Mouse (Mus musculus): ENCODE data around the gene Iqcf1.
A peak's percentile ranks its signal among the peaks of the same experiment; 100 is the strongest.

Iqcf1 gene

DNA sequence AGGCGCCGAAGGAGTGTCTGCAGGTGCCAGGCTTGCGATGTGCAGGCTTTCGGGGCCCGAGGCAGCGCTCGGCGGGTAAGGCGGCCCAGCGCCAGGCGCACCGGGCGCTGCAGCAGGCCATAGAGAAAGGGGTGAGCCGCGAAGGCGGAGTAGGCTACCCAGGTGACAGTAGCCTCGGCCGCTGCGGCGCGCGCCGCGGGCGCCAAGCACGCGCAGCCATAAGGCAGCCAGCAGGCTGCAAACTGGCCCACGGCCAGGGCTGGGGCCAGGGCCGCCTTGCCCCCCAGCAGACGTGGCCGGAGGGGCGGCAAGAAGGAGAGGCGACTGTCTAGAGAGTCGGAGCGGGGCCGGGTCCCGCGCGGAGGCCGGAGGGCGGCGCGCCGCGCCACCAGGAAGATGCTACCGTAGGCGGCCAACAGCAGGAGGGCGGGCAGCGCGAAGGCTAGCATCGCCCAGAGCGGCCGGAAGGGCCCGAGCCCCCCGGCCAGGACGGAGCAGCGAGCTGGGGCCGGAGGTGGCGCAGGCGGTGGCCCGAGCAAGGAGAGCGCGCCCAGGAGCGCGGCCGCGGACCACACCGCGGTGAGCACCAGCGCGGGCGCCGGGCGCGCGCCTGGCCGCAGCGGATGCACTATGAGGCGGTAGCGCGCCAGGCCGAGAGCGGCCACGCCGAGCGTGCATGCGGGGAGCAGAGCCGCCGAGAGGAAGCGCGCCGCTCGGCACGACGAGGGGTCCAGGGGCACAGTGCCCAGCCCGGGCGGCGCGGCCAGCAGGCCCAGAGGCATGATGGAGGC lies 34.8 kb upstream of the Iqcf1 start:
- DNase-seq (ENCODE audit: low spot score in 2 of 2), result peak in 1 of 2 experiments; percentile 73

DNA sequence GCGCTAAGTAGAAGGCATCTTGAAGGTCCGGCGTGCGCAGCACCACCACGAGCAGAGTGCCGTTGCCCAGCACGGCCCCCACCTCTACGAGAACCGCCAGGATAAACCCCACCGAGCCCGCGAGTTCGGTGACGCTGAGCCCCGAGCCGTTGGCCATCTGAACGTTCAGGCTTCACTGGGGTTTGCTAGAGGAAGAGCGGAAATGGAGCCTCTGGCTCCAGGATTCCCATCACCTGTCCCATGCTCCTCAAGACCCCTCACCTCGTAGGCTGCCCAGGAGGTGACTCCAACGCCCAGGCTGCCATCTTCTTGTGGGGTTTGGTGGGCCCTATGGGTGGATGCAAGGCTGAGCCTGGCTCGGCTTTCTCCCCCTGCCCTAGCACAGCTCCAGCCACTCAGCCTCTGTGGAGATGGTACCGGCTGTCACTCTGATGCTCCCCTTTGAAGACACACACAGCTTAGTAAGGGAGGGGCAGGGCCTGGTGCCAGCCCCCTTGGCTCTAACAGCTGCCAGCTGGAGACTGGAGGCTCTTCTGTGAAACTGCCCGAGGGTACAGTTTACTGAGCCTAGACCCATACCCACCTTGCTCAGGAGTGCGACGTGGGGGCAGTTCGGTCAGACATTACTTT lies 34.1 kb upstream of the Iqcf1 start, which contains the start of gene Gpr62:
Gene Gpr62 (minus strand): TSS at position 368 of the 630 bp plus-strand sequence.
- DNase-seq (ENCODE audit: low spot score in 2 of 2), result peak in 1 of 2 experiments; percentile 77

DNA sequence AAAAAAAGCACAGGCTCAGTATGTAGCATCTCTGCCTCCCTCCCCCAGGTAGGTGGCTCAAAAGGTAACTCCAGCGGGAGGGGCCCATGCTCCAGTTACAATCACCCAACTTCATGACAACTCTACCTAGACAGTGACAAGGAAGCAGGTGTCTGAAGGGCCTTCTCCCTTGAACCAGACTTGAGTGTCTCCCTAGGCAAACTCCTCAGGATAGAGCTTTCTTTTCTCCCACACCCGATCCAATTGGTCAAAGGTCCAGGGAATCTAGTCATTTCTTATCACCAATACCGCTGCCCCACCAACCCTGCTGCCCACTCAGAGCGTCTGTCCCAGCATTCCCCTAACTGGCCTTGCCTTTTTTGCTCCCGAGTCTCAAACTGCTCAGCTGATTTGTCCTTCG lies 33.0 kb upstream of the Iqcf1 start:
- DNase-seq (ENCODE audit: low spot score in 2 of 2), result no peak

- no peak for DNase-seq (ENCODE audit: low spot score in 2 of 2)
Observed at GRCm38 (mm10) chr9:106467746-106468145, 32.0 kb upstream of the Iqcf1 start.

DNA sequence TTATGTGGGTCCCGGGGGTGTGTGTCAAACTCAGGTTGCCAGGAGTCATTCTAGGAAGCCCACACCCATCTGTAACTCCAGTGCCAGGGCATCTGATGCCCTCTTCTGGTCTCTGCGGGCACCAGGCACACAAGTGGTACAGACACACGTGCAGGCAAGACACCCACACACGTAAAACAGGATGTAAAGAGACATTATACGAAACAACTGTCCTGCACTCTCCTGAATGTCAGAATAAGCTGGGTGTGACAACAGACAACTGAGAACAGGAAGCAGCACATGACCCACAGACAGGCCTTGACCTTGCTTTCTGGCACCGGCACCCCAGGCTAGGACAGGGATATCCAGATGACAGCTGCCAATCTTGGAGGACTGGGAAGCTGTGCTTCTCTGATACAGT lies 30.4 kb upstream of the Iqcf1 start:
- DNase-seq (ENCODE audit: low spot score in 2 of 2), result no peak

- no peak for DNase-seq (ENCODE audit: low spot score in 2 of 2)
Observed at GRCm38 (mm10) chr9:106469776-106470175, 30.0 kb upstream of the Iqcf1 start.

DNA sequence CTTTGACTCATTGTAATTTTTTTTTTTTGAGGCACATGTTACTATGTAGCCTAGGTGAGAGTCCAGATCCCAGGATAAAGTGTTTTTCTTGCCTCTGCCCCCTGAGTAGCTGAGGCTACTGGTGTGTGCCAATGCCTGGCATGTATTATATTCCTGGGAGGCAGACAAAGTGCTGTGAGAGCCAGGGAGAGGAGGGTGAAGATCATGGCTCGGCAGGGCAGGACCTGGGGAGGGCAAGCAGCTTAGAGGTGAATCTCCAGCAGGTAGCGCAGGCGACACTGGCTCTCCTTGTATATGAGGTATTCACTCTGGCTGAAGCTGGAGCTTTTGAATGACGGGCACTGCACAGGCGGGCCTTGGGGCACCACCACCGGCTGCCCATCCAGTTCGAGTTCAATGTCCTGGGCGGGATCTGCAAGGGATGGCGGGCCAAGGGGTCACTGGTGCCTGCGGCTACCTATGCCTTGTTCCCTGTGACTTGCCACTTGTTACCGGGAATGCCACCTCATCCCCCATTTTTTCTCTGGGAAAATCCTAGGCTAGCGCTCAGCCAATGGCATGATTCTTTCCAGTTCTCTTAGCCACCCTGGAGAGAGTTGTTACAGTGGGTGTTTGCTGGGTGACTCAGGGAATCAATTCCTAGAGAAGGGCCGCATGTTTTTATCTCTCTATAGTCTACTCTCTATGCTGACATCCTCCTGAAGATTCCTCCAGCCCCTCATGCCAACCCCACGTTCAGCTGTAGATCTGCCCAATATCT lies 28.6 kb upstream of the Iqcf1 start:
- DNase-seq (ENCODE audit: low spot score in 2 of 2), result no peak

DNA sequence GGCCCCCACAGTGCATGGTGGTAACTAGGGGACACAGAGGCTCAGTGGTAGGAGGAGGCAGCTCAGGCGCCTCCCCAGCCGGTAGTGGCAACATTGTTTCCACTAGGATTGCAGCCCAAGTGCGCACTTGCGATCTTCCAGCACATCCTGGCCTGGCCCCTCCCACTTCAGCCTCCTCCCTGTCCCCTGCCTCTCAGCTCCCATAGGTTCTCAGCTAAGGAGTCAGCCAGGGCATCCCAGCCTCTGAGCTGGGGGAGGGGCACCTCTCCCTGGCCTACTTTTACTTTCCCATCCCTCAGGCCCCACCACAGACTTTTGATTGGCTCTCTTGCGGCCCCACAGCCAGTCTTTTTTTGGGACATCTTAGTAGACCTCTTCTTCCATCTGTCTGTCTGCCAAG lies 27.9 kb upstream of the Iqcf1 start:
- no peak for DNase-seq (ENCODE audit: low spot score in 2 of 2)

- no peak for DNase-seq (ENCODE audit: low spot score in 2 of 2)
Observed at GRCm38 (mm10) chr9:106472321-106472720, 27.4 kb upstream of the Iqcf1 start.

- peak; percentile 3 to 4 for DNase-seq (ENCODE audit: low spot score in 2 of 2)
Observed at GRCm38 (mm10) chr9:106473081-106473752, 26.6 kb upstream of the Iqcf1 start.

DNA sequence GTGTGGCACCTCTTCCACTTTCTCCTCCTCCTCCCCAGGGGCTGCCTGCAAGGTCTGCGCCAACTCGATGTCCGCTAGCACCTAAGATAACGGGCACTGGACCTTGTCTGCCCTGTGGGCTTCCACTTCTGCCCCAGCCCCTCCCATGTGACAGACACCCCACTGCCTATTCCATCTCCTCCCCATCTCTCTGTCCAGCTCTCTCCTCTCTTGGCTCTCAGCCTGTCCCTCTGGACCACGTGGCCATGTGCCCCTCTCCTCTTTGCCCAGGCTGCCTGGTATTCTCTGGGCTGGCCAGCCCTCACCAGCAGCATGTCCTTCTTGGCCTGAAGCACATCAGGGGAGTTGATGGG lies 26.0 kb upstream of the Iqcf1 start:
- DNase-seq (ENCODE audit: low spot score in 2 of 2), result peak; percentile 4 to 7

DNA sequence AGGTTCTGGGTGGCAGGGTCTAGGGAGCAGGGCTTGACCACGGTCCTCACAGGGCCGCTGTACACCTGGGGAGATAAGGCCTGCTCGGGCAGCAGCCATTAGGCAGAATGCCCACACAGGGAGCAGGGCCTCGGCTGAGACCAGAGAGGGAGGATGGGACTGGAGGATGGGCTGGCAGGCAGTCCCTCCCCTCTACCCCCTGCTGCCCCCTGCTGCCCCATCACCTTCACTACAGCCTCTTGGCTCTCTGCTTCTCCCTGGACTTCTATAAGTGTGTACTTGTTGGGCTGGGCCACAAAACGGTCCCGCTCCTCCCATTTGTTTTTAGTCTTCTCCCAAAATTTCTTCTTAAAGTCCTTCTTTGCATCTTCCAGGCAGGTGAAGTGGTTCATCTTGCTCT lies 25.3 kb upstream of the Iqcf1 start:
- peak in 1 of 2 experiments; percentile 69 for DNase-seq (ENCODE audit: low spot score in 2 of 2)

- DNase-seq (ENCODE audit: low spot score in 2 of 2), result peak in 1 of 2 experiments; percentile 7
Observed at GRCm38 (mm10) chr9:106475046-106475445, 24.7 kb upstream of the Iqcf1 start.

DNA sequence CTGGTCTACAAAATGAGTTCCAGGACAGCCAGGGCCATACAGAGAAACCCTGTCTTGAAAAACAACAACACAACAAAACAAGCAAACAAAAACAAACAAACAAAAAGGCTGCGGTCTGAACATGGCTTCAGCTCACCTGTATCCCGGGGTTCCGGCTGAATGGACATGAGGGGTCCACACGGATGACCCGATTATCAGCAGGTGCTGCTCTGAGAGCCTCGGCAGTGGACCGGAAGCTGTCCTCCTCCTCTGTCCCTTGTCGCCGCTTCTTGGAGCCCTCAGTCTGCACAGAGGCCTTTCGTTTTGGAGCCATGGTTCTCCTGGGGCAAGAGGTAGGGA lies 24.1 kb upstream of the Iqcf1 start, which contains the start of gene Rrp9:
Gene Rrp9 (plus strand): TSS at position 301 of the 339 bp plus-strand sequence.
- peak in 1 of 2 experiments; percentile 3 for DNase-seq (ENCODE audit: low spot score in 2 of 2)

GRCm38 (mm10) chr9:106476002-106476923 lies 23.5 kb upstream of the Iqcf1 start:
- no peak for DNase-seq (ENCODE audit: low spot score in 2 of 2)

GRCm38 (mm10) chr9:106476924-106477484 lies 22.8 kb upstream of the Iqcf1 start, which contains the start of gene Parp3:
Gene Parp3 (minus strand): TSS chr9:106476949.
- peak; percentile 100 for DNase-seq (ENCODE audit: low spot score in 2 of 2)

DNA sequence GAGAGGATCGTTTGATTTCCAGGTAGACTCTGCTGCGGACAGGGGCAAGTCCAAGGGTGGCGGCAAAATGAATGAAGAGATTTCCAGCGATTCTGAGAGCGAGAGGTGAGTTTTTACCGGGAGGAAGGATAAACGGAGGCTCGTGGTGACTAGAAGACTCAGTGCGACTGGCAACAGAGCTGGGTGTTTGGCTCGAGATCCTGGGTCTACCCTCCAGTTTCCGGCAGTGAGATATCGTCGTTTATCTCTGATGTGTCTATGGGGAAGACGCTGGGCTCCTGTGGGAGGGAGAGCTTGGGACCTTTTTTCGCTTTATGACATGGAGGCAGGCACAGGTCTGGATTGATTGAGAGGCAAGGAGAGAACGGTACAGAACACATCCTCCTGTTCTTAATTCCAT lies 22.1 kb upstream of the Iqcf1 start:
- DNase-seq (ENCODE audit: low spot score in 2 of 2), result no peak

- DNase-seq (ENCODE audit: low spot score in 2 of 2), result peak in 1 of 2 experiments; percentile 1
Observed at GRCm38 (mm10) chr9:106478101-106478500, 21.7 kb upstream of the Iqcf1 start.

- DNase-seq (ENCODE audit: low spot score in 2 of 2), result peak in 1 of 2 experiments; percentile 1
Observed at GRCm38 (mm10) chr9:106480541-106480940, 19.2 kb upstream of the Iqcf1 start.

- peak in 1 of 2 experiments; percentile 0 for DNase-seq (ENCODE audit: low spot score in 2 of 2)
Observed at GRCm38 (mm10) chr9:106481075-106481474, 18.7 kb upstream of the Iqcf1 start.
